13 mouse cellular contexts compared by ENCODE assay signal in genomic region chr11:74810134-74810533, GRCm38 (mm10).
"Had no signal": no experiment of that assay in that cellular context is flagged by ENCODE, and none has a peak within 500 bp of the region (broad histone marks: within the 10 kb centered on the region; RNA-seq: fewer than 3 reads in every experiment).

No protein-coding gene starts in this region.

- ATAC-seq: midbrain, embryonic 13.5 days had no signal

- H3K27ac ChIP-seq: limb, embryonic 13.5 days; midbrain, embryonic 13.5 days; stomach, embryonic 15.5 days had no signal

- H3K4me1 ChIP-seq: limb, embryonic 13.5 days; midbrain, embryonic 13.5 days; stomach, embryonic 15.5 days had no signal

- H3K9me3 ChIP-seq: limb, embryonic 13.5 days; midbrain, embryonic 13.5 days; stomach, embryonic 15.5 days had no signal

- DNase-seq: kidney, adult 18-20 months; kidney, postnatal 14 days; layer of hippocampus, adult 9-11 months; layer of hippocampus, postnatal 36 days; left cerebral cortex, postnatal 4 days; lung, embryonic 14.5 days; lung, postnatal 14 days; right cerebral cortex, postnatal 25 days; spleen, adult 18-20 months; thymus, postnatal 36 days had no signal

- H3K27me3 ChIP-seq: limb, embryonic 13.5 days; midbrain, embryonic 13.5 days; stomach, embryonic 15.5 days had no signal

- H3K4me3 ChIP-seq: limb, embryonic 13.5 days; midbrain, embryonic 13.5 days; stomach, embryonic 15.5 days had no signal

- H3K9ac ChIP-seq: limb, embryonic 13.5 days; lung, embryonic 14.5 days; midbrain, embryonic 13.5 days; stomach, embryonic 15.5 days had no signal
